ENCODE assay signal across 25 mouse cellular contexts in genomic region chr17:25243131-25243780, GRCm38 (mm10). TPM values are rescaled to one million over a fixed set of nuclear protein-coding genes. Genes with fewer than 3 reads are reported as not detected.
DNase-seq lines count a peak whose midpoint lies in the region; ATAC-seq and TF ChIP-seq lines count a peak whose summit lies in the region.
"Had no signal": no experiment of that assay in that cellular context is flagged by ENCODE, and none has a peak within 500 bp of the region (broad histone marks: within the 10 kb centered on the region; RNA-seq: fewer than 3 reads in every experiment).

No protein-coding gene starts in this region.

- H3K27ac ChIP-seq in hindbrain, postnatal 0 days: no peak overlapping the region
- H3K27ac ChIP-seq in hindbrain, embryonic 16.5 days (ENCODE audit: low read depth, low read length): no peak overlapping the region
- H3K27ac ChIP-seq in liver, postnatal 0 days (ENCODE audit: low read depth): no peak overlapping the region
- H3K27ac ChIP-seq: embryonic facial prominence, embryonic 15.5 days; forebrain, embryonic 10.5 days; heart, embryonic 10.5 days; hindbrain, embryonic 13.5 days; liver, embryonic 13.5 days; macrophage; midbrain, embryonic 13.5 days had no signal

- H3K36me3 ChIP-seq in hindbrain, postnatal 0 days (ENCODE audit: insufficient read depth, low read length): peaks cover 13% of the 10 kb centered on the region
- H3K36me3 ChIP-seq in hindbrain, embryonic 16.5 days (ENCODE audit: control insufficient read depth, insufficient read depth, low read length): peaks cover 18% of the 10 kb centered on the region
- H3K36me3 ChIP-seq in liver, postnatal 0 days (replicated peaks; ENCODE audit: insufficient read depth, low read length): peaks cover 4% of the 10 kb centered on the region
- peaks cover 24% of the 10 kb centered on the region for H3K36me3 ChIP-seq in E14TG2a.4 (ENCODE audit: insufficient read depth, low read length)

- WGBS in hindbrain, postnatal 0 days: 83% methylated on average over 11 of the region's 11 CpGs
- 87% methylated on average over 11 of the region's 11 CpGs for WGBS in hindbrain, embryonic 16.5 days
- WGBS in liver, postnatal 0 days (ENCODE audit: insufficient replicate concordance): 82% methylated on average over 11 of the region's 11 CpGs

- H3K4me3 ChIP-seq in hindbrain, postnatal 0 days (ENCODE audit: low read length): no peak overlapping the region
- H3K4me3 ChIP-seq in hindbrain, embryonic 16.5 days (ENCODE audit: low read length): no peak overlapping the region
- H3K4me3 ChIP-seq in liver, postnatal 0 days (ENCODE audit: low read depth, low read length): no peak overlapping the region
- peak overlapping the region; percentile 72 for H3K4me3 ChIP-seq in E14TG2a.4 (replicated peaks; ENCODE audit: low read length)
- H3K4me3 ChIP-seq: embryonic facial prominence, embryonic 15.5 days; heart, embryonic 10.5 days; hindbrain, embryonic 13.5 days; liver, embryonic 13.5 days; midbrain, embryonic 13.5 days had no signal

- peaks cover 12% of the 10 kb centered on the region for H3K4me1 ChIP-seq in hindbrain, postnatal 0 days (ENCODE audit: insufficient read depth, low read length)
- peaks cover 17% of the 10 kb centered on the region for H3K4me1 ChIP-seq in hindbrain, embryonic 16.5 days (ENCODE audit: control insufficient read depth, insufficient read depth, low read depth, low read length)
- H3K4me1 ChIP-seq in liver, postnatal 0 days (ENCODE audit: insufficient read depth): peaks cover 16% of the 10 kb centered on the region
- peaks cover 70% of the 10 kb centered on the region for H3K4me1 ChIP-seq in E14TG2a.4 (replicated peaks; ENCODE audit: low read depth, low read length)

- H3K4me2 ChIP-seq in hindbrain, postnatal 0 days (ENCODE audit: low read depth, low read length): no peak overlapping the region
- H3K4me2 ChIP-seq in hindbrain, embryonic 16.5 days (ENCODE audit: low read length): no peak overlapping the region
- no peak overlapping the region for H3K4me2 ChIP-seq in liver, postnatal 0 days (ENCODE audit: low read depth, low read length)
- H3K4me2 ChIP-seq: embryonic facial prominence, embryonic 15.5 days; hindbrain, embryonic 13.5 days; liver, embryonic 13.5 days; midbrain, embryonic 13.5 days had no signal

- no peaks in the 10 kb centered on the region for H3K27me3 ChIP-seq in hindbrain, postnatal 0 days (ENCODE audit: insufficient read depth, low read length)
- H3K27me3 ChIP-seq in hindbrain, embryonic 16.5 days (replicated peaks; ENCODE audit: control insufficient read depth, insufficient read depth, low read length): no peaks in the 10 kb centered on the region
- no peaks in the 10 kb centered on the region for H3K27me3 ChIP-seq in liver, postnatal 0 days (ENCODE audit: insufficient read depth, low read length)
- peaks cover 36% of the 10 kb centered on the region for H3K27me3 ChIP-seq in E14TG2a.4 (ENCODE audit: insufficient read depth, low read length)
- H3K27me3 ChIP-seq: embryonic facial prominence, embryonic 15.5 days; hindbrain, embryonic 13.5 days; midbrain, embryonic 13.5 days had no signal

- ATAC-seq in hindbrain, postnatal 0 days: peak; percentile 15; the same call in 1 of the 2 replicates
- ATAC-seq in hindbrain, embryonic 16.5 days: no peak
- ATAC-seq in liver, postnatal 0 days: no peak
- ATAC-seq: activated CD4-positive, CD25-positive, alpha-beta regulatory T cell, adult 4 months; midbrain, embryonic 13.5 days had no signal

- no peak for TF ChIP-seq EP300 in liver, postnatal 0 days (IDR thresholded peaks at IDR 0.05; ENCODE audit: low read depth)

- DNase-seq in hindbrain, postnatal 0 days (ENCODE audit: low spot score): no peak
- no peak for DNase-seq in liver, postnatal 0 days
- DNase-seq in liver: no peak
- DNase-seq in R1 (ENCODE audit: low read depth, low spot score): peak; percentile 72
- no peak for DNase-seq in embryo, embryonic 9.5 days (ENCODE audit: extremely low spot score)
- DNase-seq: adrenal gland, postnatal 36 days; cerebellum, adult 9-10 months; gastrocnemius, postnatal 14 days; heart, postnatal 10 days; kidney, adult 11 months; layer of hippocampus, postnatal 36 days; liver, embryonic 13.5 days; thymus, postnatal 14 days had no signal

- TF ChIP-seq CTCF in hindbrain, postnatal 0 days (IDR thresholded peaks at IDR 0.05; ENCODE audit: low read depth): peak; percentile 42
- 0 out of 2 replicates have a peak, but pooled peaks have one; percentile 19 for TF ChIP-seq CTCF in liver, postnatal 0 days (IDR thresholded peaks at IDR 0.05; ENCODE audit: low read depth)
- peak; percentile 48 for TF ChIP-seq CTCF in E14TG2a.4 (conservative IDR thresholded peaks at IDR 0.05; ENCODE audit: low read length)

- H3K9ac ChIP-seq in hindbrain, postnatal 0 days (replicated peaks; ENCODE audit: low read length): no peak overlapping the region
- no peak overlapping the region for H3K9ac ChIP-seq in hindbrain, embryonic 16.5 days (ENCODE audit: low read depth, low read length)
- no peak overlapping the region for H3K9ac ChIP-seq in liver, postnatal 0 days (replicated peaks)
- H3K9ac ChIP-seq: embryonic facial prominence, embryonic 15.5 days; hindbrain, embryonic 13.5 days; liver, embryonic 13.5 days; midbrain, embryonic 13.5 days had no signal

- no peaks in the 10 kb centered on the region for H3K9me3 ChIP-seq in hindbrain, postnatal 0 days (ENCODE audit: low read length)
- no peaks in the 10 kb centered on the region for H3K9me3 ChIP-seq in hindbrain, embryonic 16.5 days (ENCODE audit: control insufficient read depth, low read length)
- H3K9me3 ChIP-seq in liver, postnatal 0 days (ENCODE audit: low read length): no peaks in the 10 kb centered on the region
- H3K9me3 ChIP-seq in E14TG2a.4 (ENCODE audit: low read length): no peaks in the 10 kb centered on the region
- H3K9me3 ChIP-seq: embryonic facial prominence, embryonic 15.5 days; forebrain, embryonic 10.5 days; heart, embryonic 10.5 days; hindbrain, embryonic 13.5 days; liver, embryonic 13.5 days; midbrain, embryonic 13.5 days had no signal

RNA-seq across cellular contexts. Expression of gene Tsr3, which starts 3.3 kb away (rescaled TPM):
- 42.6 and 43.5 TPM in 2 replicates for total RNA-seq in hindbrain, postnatal 0 days (2014; rRNA removed)
- polyA plus RNA-seq in hindbrain, postnatal 0 days (2015; fragmentation: Nextera tagmentation; extraction: Ambion mirVana): 65.3 and 70.7 TPM in 2 replicates
- polyA plus RNA-seq in hindbrain, embryonic 16.5 days (2015; fragmentation: Nextera tagmentation; extraction: Ambion mirVana): 57.4 and 58.2 TPM in 2 replicates
- 19.1 and 19.7 TPM in 2 replicates for polyA plus RNA-seq in liver, postnatal 0 days (2015; fragmentation: Nextera tagmentation; extraction: Ambion mirVana)

RNA-seq across cellular contexts. Expression of gene Gnptg, which starts 3.3 kb away (rescaled TPM):
- total RNA-seq in hindbrain, postnatal 0 days (2014; rRNA removed): 87.5 and 89.2 TPM in 2 replicates
- polyA plus RNA-seq in hindbrain, postnatal 0 days (2015; fragmentation: Nextera tagmentation; extraction: Ambion mirVana): 128 and 129 TPM in 2 replicates
- 110 and 114 TPM in 2 replicates for polyA plus RNA-seq in hindbrain, embryonic 16.5 days (2015; fragmentation: Nextera tagmentation; extraction: Ambion mirVana)
- polyA plus RNA-seq in liver, postnatal 0 days (2015; fragmentation: Nextera tagmentation; extraction: Ambion mirVana): 21.2 and 22.8 TPM in 2 replicates

RNA-seq across cellular contexts. Expression of gene Baiap3, which starts 12.9 kb away (rescaled TPM):
- total RNA-seq in hindbrain, postnatal 0 days (2014; rRNA removed): 64.0 and 79.3 TPM in 2 replicates
- 27.3 and 27.8 TPM in 2 replicates for polyA plus RNA-seq in hindbrain, postnatal 0 days (2015; fragmentation: Nextera tagmentation; extraction: Ambion mirVana)
- 23.4 and 26.0 TPM in 2 replicates for polyA plus RNA-seq in hindbrain, embryonic 16.5 days (2015; fragmentation: Nextera tagmentation; extraction: Ambion mirVana)
- 0.54 and 0.58 TPM in 2 replicates for polyA plus RNA-seq in liver, postnatal 0 days (2015; fragmentation: Nextera tagmentation; extraction: Ambion mirVana)
- polyA plus RNA-seq: macrophage had no signal

RNA-seq across cellular contexts. Expression of gene Ube2i, which starts 31.2 kb away (rescaled TPM):
- 340 and 377 TPM in 2 replicates for total RNA-seq in hindbrain, postnatal 0 days (2014; rRNA removed)
- polyA plus RNA-seq in hindbrain, postnatal 0 days (2015; fragmentation: Nextera tagmentation; extraction: Ambion mirVana): 372 and 390 TPM in 2 replicates
- 409 and 435 TPM in 2 replicates for polyA plus RNA-seq in hindbrain, embryonic 16.5 days (2015; fragmentation: Nextera tagmentation; extraction: Ambion mirVana)
- 155 and 164 TPM in 2 replicates for polyA plus RNA-seq in liver, postnatal 0 days (2015; fragmentation: Nextera tagmentation; extraction: Ambion mirVana)

RNA-seq across cellular contexts. Expression of gene Prss34, which starts 54.9 kb away (rescaled TPM):
- not detected in 2 replicates for total RNA-seq in hindbrain, postnatal 0 days (2014; rRNA removed)
- polyA plus RNA-seq in hindbrain, postnatal 0 days (2015; fragmentation: Nextera tagmentation; extraction: Ambion mirVana): not detected in 2 replicates
- not detected in 2 replicates for polyA plus RNA-seq in hindbrain, embryonic 16.5 days (2015; fragmentation: Nextera tagmentation; extraction: Ambion mirVana)
- 11.1 and 15.4 TPM in 2 replicates for polyA plus RNA-seq in liver, postnatal 0 days (2015; fragmentation: Nextera tagmentation; extraction: Ambion mirVana)
- total RNA-seq: layer of hippocampus, postnatal 36 days; left cerebral cortex, postnatal 36 days had no signal
- polyA plus RNA-seq: activated CD4-positive, CD25-positive, alpha-beta regulatory T cell, adult 4 months; forebrain, embryonic 10.5 days; frontal cortex, adult 2 months; heart, embryonic 10.5 days; hindbrain, embryonic 13.5 days; large intestine, adult 2 months; midbrain, embryonic 13.5 days had no signal

Comparison
In these comparisons a context has a peak if more than half of its experiments do, and no peak if none do; other contexts are left out.
1. RNA of gene Baiap3, which starts 12.9 kb away (polyA plus RNA-seq): 27.3 to 27.8 TPM in hindbrain, postnatal 0 days and 23.4 to 26.0 TPM in hindbrain, embryonic 16.5 days; 0.54 to 0.58 TPM in liver, postnatal 0 days; every median in the first group is over 10 times any median in the second.
2. Peak in every context shown above with its lines, with median percentiles within 50 percentile points of each other: CTCF ChIP-seq.